Mouse (Mus musculus) kidney, postnatal 4 days (tissue): ENCODE results near the gene Gramd2.
A peak's percentile ranks its signal among the peaks of the same experiment; 100 is the strongest.
"Not testable (repeated sequence)": the region's sequence is repeated elsewhere in the genome, so short reads cannot be mapped to it uniquely, and the experiment has no call there.

ENCODE experiments used
- DNase-seq, 2 experiments: peaks; one replicate each; pipeline ENCODE4 v3.0.0; 2021; ENCODE audit warnings: mixed read lengths in 2 of 2

Gene Gramd2

GRCm38 (mm10) chr9:59723096-59723657, 43.2 kb downstream of the Gramd2 start:
- DNase-seq: peak; percentile 76 to 84

GRCm38 (mm10) chr9:59723791-59724442, 44.0 kb downstream of the Gramd2 start:
- peak; percentile 89 to 94 for DNase-seq

GRCm38 (mm10) chr9:59725515-59725914, 45.6 kb downstream of the Gramd2 start:
- no peak for DNase-seq

- peak; percentile 45 to 63 for DNase-seq
Observed at GRCm38 (mm10) chr9:59727569-59728286, 47.8 kb downstream of the Gramd2 start.

GRCm38 (mm10) chr9:59731136-59731535, 51.2 kb downstream of the Gramd2 start:
- no peak for DNase-seq

- DNase-seq: peak in 1 of 2 experiments; percentile 11
Observed at GRCm38 (mm10) chr9:59733075-59733474, 53.1 kb downstream of the Gramd2 start.

GRCm38 (mm10) chr9:59735394-59735793, 55.5 kb downstream of the Gramd2 start:
- DNase-seq: no peak

GRCm38 (mm10) chr9:59740593-59740992, 60.6 kb downstream of the Gramd2 start:
- peak in 1 of 2 experiments; percentile 35 for DNase-seq

GRCm38 (mm10) chr9:59743903-59744302, 64.0 kb downstream of the Gramd2 start:
- no peak for DNase-seq

- DNase-seq: no peak
Observed at GRCm38 (mm10) chr9:59748387-59748786, 68.4 kb downstream of the Gramd2 start.

GRCm38 (mm10) chr9:59748969-59749368, 69.0 kb downstream of the Gramd2 start:
- peak; percentile 76 to 82 for DNase-seq

- DNase-seq: peak in 1 of 2 experiments; percentile 15
Observed at GRCm38 (mm10) chr9:59749581-59750265, 69.8 kb downstream of the Gramd2 start.

- peak; percentile 100 for DNase-seq
Observed at GRCm38 (mm10) chr9:59750267-59751065, 70.5 kb downstream of the Gramd2 start, which contains the start of the genes Senp8 and Myo9a. Gene Senp8, minus strand, starts transcription at chr9:59750710. Gene Myo9a, plus strand, starts transcription at chr9:59750896.

GRCm38 (mm10) chr9:59751066-59751581, 71.2 kb downstream of the Gramd2 start:
- peak; percentile 89 to 94 for DNase-seq

- DNase-seq: peak in 1 of 2 experiments; percentile 8
Observed at GRCm38 (mm10) chr9:59751966-59752365, 72.0 kb downstream of the Gramd2 start.

GRCm38 (mm10) chr9:59755199-59755598, 75.3 kb downstream of the Gramd2 start:
- no peak for DNase-seq

GRCm38 (mm10) chr9:59757016-59757415, 77.1 kb downstream of the Gramd2 start:
- DNase-seq: not testable (repeated sequence)

- DNase-seq: peak in 1 of 2 experiments; percentile 11
Observed at GRCm38 (mm10) chr9:59760515-59760914, 80.6 kb downstream of the Gramd2 start.

- not testable (repeated sequence) for DNase-seq
Observed at GRCm38 (mm10) chr9:59766966-59767461, 87.1 kb downstream of the Gramd2 start.
